Mouse (Mus musculus): ENCODE results near the gene Ehbp1l1.

GRCm38 (mm10) chr19:5704163-5704800, 21.8 kb downstream of the Ehbp1l1 start, which contains the start of gene Kcnk7:
- TF ChIP-seq POLR2AphosphoS5 (IDR thresholded peaks at IDR 0.05; ENCODE audit: insufficient replicate concordance, low read depth, low read length) (no peak), CTCF (IDR thresholded peaks at IDR 0.05; ENCODE audit: low read depth, low read length) (no peak), GATA1 (IDR thresholded peaks at IDR 0.05; ENCODE audit: borderline replicate concordance, low read length) (no peak), TAL1 (conservative IDR thresholded peaks at IDR 0.05; ENCODE audit: low read depth, low read length) (no peak), GATA2 (IDR thresholded peaks at IDR 0.05; ENCODE audit: borderline replicate concordance, low read depth, low read length) (no peak)

Measured in G1E (cell line).